Mouse (Mus musculus): Measurements from ENCODE around the gene Sf1. TPM values are rescaled to one million over a fixed set of nuclear protein-coding genes. Genes with fewer than 3 reads are reported as not detected.
A peak's percentile ranks its signal among the peaks of the same experiment; 100 is the strongest.

The Sf1 gene
- polyA plus RNA-seq, 1 experiment, result 365 TPM

- H3K4me1 ChIP-seq (replicated peaks; ENCODE audit: control insufficient read depth, insufficient read depth, low read length), result peaks cover 15% of the 10 kb centered on the region
- peaks cover 22% of the 10 kb centered on the region; the same call in 1 of the 2 replicates for H3K27me3 ChIP-seq (ENCODE audit: control insufficient read depth, insufficient read depth, low read length)
- WGBS, result 61% methylated on average over 8 of the region's 8 CpGs
- no peak for DNase-seq
- H3K36me3 ChIP-seq (ENCODE audit: control insufficient read depth, insufficient read depth, low read length), result no peaks in the 10 kb centered on the region
- no peak for TF ChIP-seq CTCF (IDR thresholded peaks at IDR 0.05; ENCODE audit: borderline replicate concordance, control insufficient read depth, extremely low read depth, insufficient read depth, low read length, poor library complexity)
- no peak for TF ChIP-seq POLR2A (IDR thresholded peaks at IDR 0.05; ENCODE audit: control insufficient read depth, extremely low read depth, insufficient read depth, low read length, poor library complexity)
- no peak overlapping the region for H3K4me3 ChIP-seq (ENCODE audit: control insufficient read depth, insufficient read depth, low read length)
- no peak overlapping the region for H3K27ac ChIP-seq (ENCODE audit: control insufficient read depth, insufficient read depth, low read length)
Measured at GRCm38 (mm10) chr19:6424137-6424881, 60.8 kb downstream of the Sf1 start.

- TF ChIP-seq POLR2A (IDR thresholded peaks at IDR 0.05; ENCODE audit: control insufficient read depth, extremely low read depth, insufficient read depth, low read length, poor library complexity) (no peak), CTCF (IDR thresholded peaks at IDR 0.05; ENCODE audit: borderline replicate concordance, control insufficient read depth, extremely low read depth, insufficient read depth, low read length, poor library complexity) (no peak)
- Histone ChIP-seq H3K4me1 (replicated peaks; ENCODE audit: control insufficient read depth, insufficient read depth, low read length) (peaks cover 15% of the 10 kb centered on the region), H3K4me3 (ENCODE audit: control insufficient read depth, insufficient read depth, low read length) (no peak overlapping the region), H3K27me3 (ENCODE audit: control insufficient read depth, insufficient read depth, low read length) (peaks cover 22% of the 10 kb centered on the region; the same call in 1 of the 2 replicates), H3K27ac (ENCODE audit: control insufficient read depth, insufficient read depth, low read length) (no peak overlapping the region), H3K36me3 (ENCODE audit: control insufficient read depth, insufficient read depth, low read length) (no peaks in the 10 kb centered on the region)
- 63% methylated on average over 5 of the region's 5 CpGs for WGBS
- DNase-seq, result no peak
Measured at GRCm38 (mm10) chr19:6425595-6425994, 62.1 kb downstream of the Sf1 start.

GRCm38 (mm10) chr19:6426703-6427500 lies 63.4 kb downstream of the Sf1 start:
- 25% methylated on average over 13 of the region's 13 CpGs for WGBS
- no peak for TF ChIP-seq POLR2A (IDR thresholded peaks at IDR 0.05; ENCODE audit: control insufficient read depth, extremely low read depth, insufficient read depth, low read length, poor library complexity)
- no peak for TF ChIP-seq CTCF (IDR thresholded peaks at IDR 0.05; ENCODE audit: borderline replicate concordance, control insufficient read depth, extremely low read depth, insufficient read depth, low read length, poor library complexity)
- no peak overlapping the region for H3K27ac ChIP-seq (ENCODE audit: control insufficient read depth, insufficient read depth, low read length)
- peak; percentile 32 for DNase-seq
- H3K4me3 ChIP-seq (ENCODE audit: control insufficient read depth, insufficient read depth, low read length), result no peak overlapping the region
- no peaks in the 10 kb centered on the region for H3K36me3 ChIP-seq (ENCODE audit: control insufficient read depth, insufficient read depth, low read length)
- H3K27me3 ChIP-seq (ENCODE audit: control insufficient read depth, insufficient read depth, low read length), result peaks cover 22% of the 10 kb centered on the region; the same call in 1 of the 2 replicates
- H3K4me1 ChIP-seq (replicated peaks; ENCODE audit: control insufficient read depth, insufficient read depth, low read length), result peaks cover 15% of the 10 kb centered on the region

Other genes with a start within 250 kb of the Sf1 start
- 71.3 and 90.1 TPM in 2 replicates for gene Sac3d1, start 245.0 kb upstream of the Sf1 start, polyA plus RNA-seq (2012; rRNA removed)
- gene Snx15, start 235.4 kb upstream of the Sf1 start, polyA plus RNA-seq (2012; rRNA removed), result 80.9 and 86.2 TPM in 2 replicates
- 3.6 and 4.6 TPM in 2 replicates for gene Batf2, start 222.7 kb upstream of the Sf1 start, polyA plus RNA-seq (2012; rRNA removed)
- 96.1 and 119 TPM in 2 replicates for gene Arl2, start 222.1 kb upstream of the Sf1 start, polyA plus RNA-seq (2012; rRNA removed)
- 0.23 and 0.57 TPM in 2 replicates for gene Majin, start 179.3 kb upstream of the Sf1 start, polyA plus RNA-seq (2012; rRNA removed)
- gene Gpha2, start 137.3 kb upstream of the Sf1 start, polyA plus RNA-seq (2012; rRNA removed), result 5.2 and 8.9 TPM in 2 replicates
- gene Ppp2r5b, start 127.8 kb upstream of the Sf1 start, polyA plus RNA-seq (2012; rRNA removed), result 54.6 and 56.1 TPM in 2 replicates
- gene Atg2a, start 122.0 kb upstream of the Sf1 start, polyA plus RNA-seq (2012; rRNA removed), result 82.4 and 90.3 TPM in 2 replicates
- gene Ehd1, start 87.0 kb upstream of the Sf1 start, polyA plus RNA-seq (2012; rRNA removed), result 141 and 159 TPM in 2 replicates
- gene Cdc42bpg, start 57.2 kb upstream of the Sf1 start, polyA plus RNA-seq (2012; rRNA removed), result 12.8 and 12.9 TPM in 2 replicates
- 141 and 143 TPM in 2 replicates for gene Men1, start 28.7 kb upstream of the Sf1 start, polyA plus RNA-seq (2012; rRNA removed)
- 1,004 and 1,040 TPM in 2 replicates for gene Map4k2, start 22.6 kb upstream of the Sf1 start, polyA plus RNA-seq (2012; rRNA removed)
- 6.5 and 41.6 TPM in 2 replicates for gene Pygm, start 20.7 kb downstream of the Sf1 start, polyA plus RNA-seq (2012; rRNA removed)
- gene Rasgrp2, start 35.6 kb downstream of the Sf1 start, polyA plus RNA-seq (2012; rRNA removed), result 558 and 561 TPM in 2 replicates
- 1.2 and 1.5 TPM in 2 replicates for gene Nrxn2, start 55.0 kb downstream of the Sf1 start, polyA plus RNA-seq (2012; rRNA removed)
- 0.19 and 0.74 TPM in 2 replicates for gene Slc22a12, start 179.3 kb downstream of the Sf1 start, polyA plus RNA-seq (2012; rRNA removed)

All from thymus, adult 2 months (tissue).